Mouse (Mus musculus) olfactory bulb, adult 2 months (tissue): ENCODE results near the gene Dcaf15. TPM values are rescaled to one million over a fixed set of nuclear protein-coding genes. Genes with fewer than 3 reads are reported as not detected.

Source experiments
- H3K27ac ChIP-seq: fragments of 200-500 bp; 2 replicates; pipeline ENCODE4 v1.5.1; 2012; ENCODE audit warnings: low read depth, low read length; ENCODE audit not compliant: insufficient read depth
- H3K4me1 ChIP-seq: fragments of 200-500 bp; 2 replicates; pipeline ENCODE4 v1.6.1; 2012; ENCODE audit warnings: low read length; ENCODE audit not compliant: control insufficient read depth, insufficient read depth
- H3K4me3 ChIP-seq: fragments of 200-500 bp; 2 replicates; pipeline ENCODE4 v1.5.1; 2012; ENCODE audit warnings: mild to moderate bottlenecking, low read depth, low read length, moderate library complexity; ENCODE audit not compliant: insufficient read depth
- CTCF ChIP-seq: fragments of 200-500 bp; IDR thresholded peaks from 2 replicates; pipeline ENCODE4 v1.5.1; 2012; ENCODE audit warnings: low read depth, mild to moderate bottlenecking, low read length, moderate library complexity; ENCODE audit not compliant: insufficient read depth
- POLR2A ChIP-seq: fragments of 200-500 bp; IDR thresholded peaks from 2 replicates; pipeline ENCODE4 v1.6.1; 2012; ENCODE audit warnings: mild to moderate bottlenecking, low read depth, low read length, moderate library complexity; ENCODE audit not compliant: insufficient read depth
- WGBS: fragments of 180-500 bp; shearing (Covaris S2); methylation state at CpG from one replicate; pipeline ENCODE4 v1.1.7; 2018; 5-methylcytosine and 5-hydroxymethylcytosine counted together
- polyA plus RNA-seq: library from polyadenylated mRNA; stranded (reverse); fragments of >200 nt; gene quantifications from 2 replicates; pipeline ENCODE4 v1.2.4, GENCODE M21; 2012; ENCODE audit warnings: low replicate concordance; ENCODE audit not compliant: missing spikeins, insufficient read depth, insufficient read length

Dcaf15 gene
- polyA plus RNA-seq, 1 experiment = not detected

GRCm38 (mm10) chr8:84069750-84070149 lies 34.8 kb downstream of the Dcaf15 start:
- TF ChIP-seq CTCF = no peak
- no peak for TF ChIP-seq POLR2A

DNA sequence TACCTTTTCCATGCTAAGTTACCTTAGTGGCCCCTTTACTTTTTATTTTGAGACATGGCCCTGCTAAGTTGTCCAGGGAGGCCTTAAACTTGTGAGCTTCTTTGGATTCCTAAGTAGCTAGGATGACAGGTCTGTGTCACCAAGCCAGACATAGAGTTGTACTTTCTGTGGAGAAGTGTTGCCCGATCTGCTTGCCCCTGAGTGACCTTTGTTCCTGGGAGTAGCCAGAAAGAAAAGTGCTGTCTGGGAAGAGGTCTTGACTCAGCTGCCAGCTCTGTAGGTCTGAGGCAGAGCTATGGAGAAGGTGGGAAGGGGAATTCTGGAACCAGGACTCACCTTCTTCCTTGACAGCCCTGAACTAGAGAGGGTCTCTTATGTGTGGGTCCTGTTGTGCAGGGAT lies 35.4 kb downstream of the Dcaf15 start:
- WGBS = 32% methylated on average over 1 of the region's 1 CpGs
- Histone ChIP-seq H3K4me1 (peaks cover 49% of the 10 kb centered on the region), H3K27ac (no peak overlapping the region), H3K4me3 (no peak overlapping the region)
- TF ChIP-seq POLR2A = no peak

More at GRCm38 (mm10) chr8:84069750-84070149, 34.8 kb downstream of the Dcaf15 start:
- Histone ChIP-seq H3K4me1 (peaks cover 55% of the 10 kb centered on the region), H3K4me3 (no peak overlapping the region), H3K27ac (no peak overlapping the region)
- WGBS = 25% methylated on average over 2 of the region's 2 CpGs

DNA sequence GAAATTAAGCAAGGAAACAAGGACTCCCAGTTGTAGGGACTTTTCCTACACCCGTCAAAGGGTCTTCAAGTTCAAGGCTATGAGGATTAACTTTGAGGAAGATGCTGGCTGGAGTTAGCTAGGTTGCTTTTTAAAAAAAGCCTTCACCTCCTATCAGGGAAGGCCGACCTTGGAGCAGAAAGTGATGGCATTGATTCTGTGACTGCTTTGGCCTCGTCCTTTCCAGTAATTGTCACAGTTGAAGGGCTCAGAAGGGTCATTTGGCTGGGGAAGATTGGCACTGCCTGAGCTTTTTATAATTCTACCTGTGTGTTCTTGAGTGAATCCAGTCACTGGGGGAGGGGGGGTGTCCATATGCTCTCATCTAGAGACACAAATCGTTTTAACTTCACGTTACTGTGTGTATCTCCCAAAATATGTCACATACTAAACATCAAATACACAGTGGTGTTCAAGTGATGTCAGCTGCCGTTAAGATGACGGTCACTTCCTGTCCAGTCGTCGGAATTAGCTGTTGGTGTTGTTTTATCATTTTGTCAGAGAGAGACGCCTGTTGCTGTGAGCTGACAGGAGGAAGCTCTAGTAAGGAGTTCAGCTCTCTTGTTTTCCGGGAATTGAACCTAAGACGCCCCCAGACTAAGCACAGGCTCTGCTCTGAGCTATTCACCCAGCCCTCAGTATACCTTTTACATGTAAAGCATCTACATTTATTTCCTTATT lies 36.1 kb downstream of the Dcaf15 start:
- Histone ChIP-seq H3K27ac (no peak overlapping the region), H3K4me3 (peak overlapping the region; percentile 25; the same call in 1 of the 2 replicates), H3K4me1 (peaks cover 44% of the 10 kb centered on the region)
- TF ChIP-seq CTCF (no peak), POLR2A (no peak)
- WGBS = 64% methylated on average over 12 of the region's 12 CpGs

- TF ChIP-seq CTCF (no peak), POLR2A (no peak)
- 65% methylated on average over 7 of the region's 7 CpGs for WGBS
- H3K4me1 ChIP-seq = peaks cover 40% of the 10 kb centered on the region
- peak overlapping the region; percentile 25 for H3K4me3 ChIP-seq
- H3K27ac ChIP-seq = no peak overlapping the region
Measured at GRCm38 (mm10) chr8:84067911-84068310, 36.7 kb downstream of the Dcaf15 start.

DNA sequence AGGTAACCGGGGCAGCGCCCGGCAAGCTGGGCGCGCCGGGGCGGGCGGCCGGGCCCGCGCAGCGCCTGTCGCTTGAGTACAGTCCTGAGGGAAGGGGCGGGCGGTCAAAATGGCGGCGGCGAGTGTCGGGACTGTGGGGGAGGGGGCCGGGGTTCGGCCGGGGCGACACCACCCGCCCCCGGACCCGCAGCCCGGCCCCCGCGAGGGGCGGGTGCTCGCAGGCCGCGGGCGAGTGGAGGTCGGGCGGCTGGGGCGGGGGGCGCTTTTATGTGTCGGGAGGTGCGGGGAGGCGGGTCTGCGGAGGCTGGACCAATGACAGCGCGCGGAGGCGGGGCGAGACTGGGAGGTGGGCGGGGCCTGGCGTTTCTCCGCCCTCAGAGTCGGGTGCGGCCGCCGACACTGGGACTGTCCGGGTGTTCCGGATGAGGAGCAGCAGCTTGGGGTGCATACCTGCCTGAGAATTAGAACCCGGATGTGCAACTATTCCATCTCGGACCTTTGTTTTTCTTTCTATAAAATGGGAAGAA lies 37.5 kb downstream of the Dcaf15 start:
- under 1% methylated on average over 56 of the region's 58 CpGs for WGBS
- TF ChIP-seq CTCF (no peak), POLR2A (no peak)
- Histone ChIP-seq H3K4me3 (peak overlapping the region; percentile 86), H3K27ac (peak overlapping the region; percentile 73; the same call in 1 of the 2 replicates), H3K4me1 (peaks cover 33% of the 10 kb centered on the region)

DNA sequence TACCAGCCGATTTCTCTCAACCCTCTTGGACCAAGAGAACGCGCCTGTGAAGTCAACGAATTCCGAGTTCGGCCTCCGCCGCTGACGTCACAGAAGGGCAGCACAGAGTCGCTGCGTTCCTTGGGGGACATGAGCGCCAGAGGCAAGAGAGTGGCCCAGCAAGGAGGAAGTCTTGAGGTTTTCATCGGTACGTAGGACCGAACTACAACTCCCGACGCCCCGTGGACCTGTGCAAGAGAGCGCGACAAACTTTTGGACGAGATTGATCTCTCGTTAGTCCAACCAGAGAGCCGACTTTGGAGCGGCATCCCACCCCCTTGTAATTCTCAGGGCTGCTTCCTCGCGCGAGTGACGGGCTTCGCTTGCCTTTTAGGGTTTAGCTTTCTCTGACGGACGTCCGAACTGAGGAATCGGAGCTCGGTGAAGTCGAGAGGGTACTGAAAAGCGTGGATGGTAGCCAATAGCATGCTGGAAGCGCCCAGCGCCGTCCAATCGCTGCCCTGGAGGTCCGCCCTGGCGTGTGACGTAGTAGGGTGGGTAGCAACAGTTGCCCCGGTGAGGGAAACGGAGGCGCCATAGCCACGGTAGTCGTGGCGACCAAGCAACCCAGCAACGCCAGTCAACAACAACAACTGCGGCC lies 38.2 kb downstream of the Dcaf15 start, which contains the start of gene Rfx1:
Gene Rfx1 (plus strand): TSS at position 544 of the 640 bp plus-strand sequence.
- WGBS = under 1% methylated on average over 51 of the region's 51 CpGs
- H3K27ac ChIP-seq = peak within 1 kb of the TSS; percentile 90
- peaks cover 26% of the 10 kb centered on the region for H3K4me1 ChIP-seq
- H3K4me3 ChIP-seq = peak within 1 kb of the TSS; percentile 86
- TF ChIP-seq CTCF (no peak), POLR2A (peak; percentile 65)

DNA sequence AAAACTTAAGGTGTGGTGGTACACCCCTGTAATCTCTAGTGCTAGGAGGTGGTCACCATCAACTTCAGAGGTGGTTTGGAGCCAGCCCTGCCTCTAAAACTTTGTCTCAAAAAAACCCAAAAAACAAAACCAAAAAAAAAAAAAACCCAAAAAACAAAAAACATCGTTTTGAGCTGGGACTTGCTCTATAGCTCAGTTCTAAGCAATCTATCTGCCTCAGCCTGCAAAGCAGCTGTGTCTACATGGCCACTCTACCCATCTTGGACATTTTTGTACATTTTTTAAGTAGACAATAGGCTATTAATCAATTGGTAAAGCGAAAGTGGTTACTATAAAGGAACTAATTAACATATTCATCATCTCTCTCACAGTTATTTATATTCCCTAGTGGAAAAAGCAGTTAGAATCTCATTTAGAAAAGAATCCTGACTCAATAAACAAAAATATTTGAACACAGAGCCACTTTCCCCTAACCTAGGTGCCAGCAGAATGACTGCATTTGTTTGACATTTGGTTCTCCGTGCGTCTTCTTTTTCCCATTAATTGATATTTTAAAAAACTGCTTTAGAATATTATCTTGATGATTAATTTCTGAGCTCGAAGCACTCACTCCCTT lies 39.0 kb downstream of the Dcaf15 start:
- 9% methylated on average over 5 of the region's 5 CpGs for WGBS
- H3K27ac ChIP-seq = peak overlapping the region; percentile 90
- TF ChIP-seq CTCF (no peak), POLR2A (no peak)

GRCm38 (mm10) chr8:84065037-84065436 lies 39.5 kb downstream of the Dcaf15 start, which contains the start of gene Gm10643:
Gm10643 (minus strand) TSS chr8:84065137.
- WGBS = 97% methylated on average over 1 of the region's 1 CpGs
- Histone ChIP-seq H3K4me1 (peaks cover 15% of the 10 kb centered on the region), H3K4me3 (peak within 1 kb of the TSS; percentile 82), H3K27ac (peak within 1 kb of the TSS; percentile 90)
- TF ChIP-seq CTCF (no peak), POLR2A (no peak)

More for the DNA sequence above, 39.0 kb downstream of the Dcaf15 start:
- Histone ChIP-seq H3K4me3 (peak overlapping the region; percentile 82), H3K4me1 (peaks cover 20% of the 10 kb centered on the region)
